Mouse (Mus musculus) ES-E14 (cell line): ENCODE results near the gene Tspan31.

Experiments
- ZC3H11A ChIP-seq: IDR thresholded peaks from 2 replicates; pipeline ENCODE4 v1.6.1; 2012; ENCODE audit warnings: low read depth, mild to moderate bottlenecking, inconsistent platforms, low read length, borderline replicate concordance
- ZNF384 ChIP-seq: IDR thresholded peaks from 2 replicates; pipeline ENCODE4 v1.6.1; 2012; ENCODE audit warnings: low read depth, low read length, inconsistent platforms

DNA sequence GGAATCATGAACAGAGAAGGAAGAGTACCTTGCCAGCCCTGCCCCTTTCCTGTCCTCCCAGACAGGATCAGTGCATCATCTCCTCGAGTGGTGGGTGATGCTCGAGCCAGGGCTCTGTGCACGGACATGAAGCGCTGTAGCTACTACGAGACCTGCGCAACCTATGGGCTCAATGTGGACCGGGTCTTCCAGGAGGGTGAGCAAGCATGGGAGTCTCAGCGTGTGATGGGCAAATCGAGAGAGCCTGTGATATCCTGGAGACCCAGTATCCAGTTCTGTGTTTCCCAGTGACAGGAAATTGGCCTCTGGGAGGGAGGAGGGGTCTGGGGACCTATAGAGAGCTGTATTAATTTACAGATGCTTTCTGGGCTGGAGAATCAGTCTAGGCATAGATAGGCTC, 15.0 kb upstream of the Tspan31 start:
- TF ChIP-seq ZNF384 (no peak), ZC3H11A (no peak)
